Mouse (Mus musculus) CD4-positive, CD25-positive, alpha-beta regulatory T cell, adult 2 months (primary cell): ENCODE results near the gene Clcn1.

Experiments used
- DNase-seq: peaks from one replicate; pipeline ENCODE4 v3.0.0-alpha.2; 2012; ENCODE audit warnings: low read depth, low spot score

Clcn1 gene

GRCm38 (mm10) chr6:42364607-42365006 lies 78.1 kb downstream of the Clcn1 start:
- no peak for DNase-seq

- DNase-seq = no peak
These were observed 78.7 kb downstream of the Clcn1 start for GRCm38 (mm10) chr6:42365215-42365614.
